9 mouse cellular contexts compared by ENCODE assay signal in genomic region chr16:58501760-58502301, GRCm38 (mm10). TPM values are rescaled to one million over a fixed set of nuclear protein-coding genes. Genes with fewer than 3 reads are reported as not detected.
DNase-seq lines count a peak whose midpoint lies in the region; ATAC-seq and TF ChIP-seq lines count a peak whose summit lies in the region.
"Had no signal": no experiment of that assay in that cellular context is flagged by ENCODE, and none has a peak within 500 bp of the region (broad histone marks: within the 10 kb centered on the region; RNA-seq: fewer than 3 reads in every experiment).

No protein-coding gene starts in this region.

- no peak for DNase-seq in lung, adult 2 months
- no peak for DNase-seq in right cerebral cortex, postnatal 36 days (ENCODE audit: low spot score in 2 of 2)
- DNase-seq in frontal cortex, postnatal 25 days (ENCODE audit: low spot score in 2 of 2) = no peak
- no peak for DNase-seq in cerebellum, adult 11 months
- DNase-seq: cerebellum, adult 8-10 months had no signal

- H3K36me3 ChIP-seq in lung, embryonic 16.5 days (ENCODE audit: control insufficient read depth, insufficient read depth, low read length) = no peaks in the 10 kb centered on the region
- peaks cover 19% of the 10 kb centered on the region; the same call in 1 of the 2 replicates for H3K36me3 ChIP-seq in intestine, postnatal 0 days (ENCODE audit: control insufficient read depth, insufficient read depth)

- no peak overlapping the region for H3K9ac ChIP-seq in lung, embryonic 16.5 days (ENCODE audit: low read length)
- H3K9ac ChIP-seq in intestine, postnatal 0 days (ENCODE audit: low read depth, low read length) = no peak overlapping the region

- H3K4me3 ChIP-seq in lung, embryonic 16.5 days (ENCODE audit: low read length) = no peak overlapping the region
- H3K4me3 ChIP-seq in lung, adult 2 months (replicated peaks; ENCODE audit: extremely low read depth, low read depth, low read length) = no peak overlapping the region
- no peak overlapping the region for H3K4me3 ChIP-seq in intestine, postnatal 0 days (ENCODE audit: low read depth, low read length)

- no peaks in the 10 kb centered on the region for H3K27me3 ChIP-seq in lung, embryonic 16.5 days (ENCODE audit: control insufficient read depth, insufficient read depth, low read depth, low read length)
- H3K27me3 ChIP-seq in intestine, postnatal 0 days (replicated peaks; ENCODE audit: control insufficient read depth, insufficient read depth, low read length) = no peaks in the 10 kb centered on the region

- no peak for TF ChIP-seq POLR2A in lung, adult 2 months (IDR thresholded peaks at IDR 0.05; ENCODE audit: borderline replicate concordance, extremely low read depth, low read depth, low read length)

- no peaks in the 10 kb centered on the region for H3K9me3 ChIP-seq in lung, embryonic 16.5 days (ENCODE audit: control insufficient read depth, low read length)
- H3K9me3 ChIP-seq in intestine, postnatal 0 days (ENCODE audit: control insufficient read depth) = no peaks in the 10 kb centered on the region

- peaks cover 36% of the 10 kb centered on the region for H3K4me1 ChIP-seq in lung, embryonic 16.5 days (replicated peaks; ENCODE audit: control insufficient read depth, insufficient read depth, low read length)
- H3K4me1 ChIP-seq in lung, adult 2 months (ENCODE audit: control insufficient read depth, insufficient read depth, low read length) = peaks cover 27% of the 10 kb centered on the region
- H3K4me1 ChIP-seq in intestine, postnatal 0 days (replicated peaks; ENCODE audit: control insufficient read depth, insufficient read depth, low read length) = peaks cover 14% of the 10 kb centered on the region; the same call in 1 of the 2 replicates

- H3K4me2 ChIP-seq in lung, embryonic 16.5 days (ENCODE audit: low read depth, low read length) = 0 out of 2 replicates have a peak overlapping the region, but pooled peaks have one; percentile 18
- no peak overlapping the region for H3K4me2 ChIP-seq in intestine, postnatal 0 days (replicated peaks; ENCODE audit: low read depth)

- 15% methylated on average over 6 of the region's 6 CpGs for WGBS in lung, embryonic 16.5 days
- WGBS in lung, adult 2 months = 14% methylated on average over 6 of the region's 6 CpGs
- 41% methylated on average over 6 of the region's 6 CpGs for WGBS in intestine, postnatal 0 days

- peak overlapping the region; percentile 78 for H3K27ac ChIP-seq in lung, embryonic 16.5 days (ENCODE audit: low read length)
- peak overlapping the region; percentile 35; the same call in 1 of the 2 replicates for H3K27ac ChIP-seq in intestine, postnatal 0 days (ENCODE audit: low read depth, low read length)

- ATAC-seq in lung, embryonic 16.5 days (ENCODE audit: low read depth) = peak; percentile 87
- peak; percentile 62 for ATAC-seq in common myeloid progenitor, adult 5-6 weeks (replicated peaks; ENCODE audit: low read depth, poor library complexity, severe bottlenecking)
- peak; percentile 55 for ATAC-seq in intestine, postnatal 0 days
- ATAC-seq in neutrophil, adult 5-6 weeks (ENCODE audit: extremely low read depth, insufficient number of reproducible peaks, low FRiP score, poor library complexity, severe bottlenecking) = peak; percentile 46

- no peak for TF ChIP-seq CTCF in lung, adult 2 months (IDR thresholded peaks at IDR 0.05; ENCODE audit: insufficient read depth, low read length)
- TF ChIP-seq CTCF in intestine, postnatal 0 days (IDR thresholded peaks at IDR 0.05; ENCODE audit: low read depth) = no peak

RNA-seq across cellular contexts. Expression of gene St3gal6, which starts 22.2 kb away (rescaled TPM):
- polyA plus RNA-seq in lung, embryonic 16.5 days (2015; fragmentation: Nextera tagmentation; extraction: Ambion mirVana) = 33.7 and 34.7 TPM in 2 replicates
- polyA plus RNA-seq in lung, adult 2 months (2012; rRNA removed) = 38.8 and 60.1 TPM in 2 replicates
- total RNA-seq in common myeloid progenitor, adult 5-6 weeks (2017) = 18.1 and 38.7 TPM in 2 replicates
- polyA plus RNA-seq in intestine, postnatal 0 days (2015; fragmentation: Nextera tagmentation; extraction: Ambion mirVana) = 32.5 and 32.6 TPM in 2 replicates
- 190 and 210 TPM in 2 replicates for total RNA-seq in neutrophil, adult 5-6 weeks (2017)
